Mouse (Mus musculus) cerebellum, adult 2 months (tissue): ENCODE results near the gene Hivep2. TPM values are rescaled to one million over a fixed set of nuclear protein-coding genes. Genes with fewer than 3 reads are reported as not detected.

Source experiments
- DNase-seq, 2 experiments: peaks; one replicate each; pipeline ENCODE4 v3.0.0; 2021
- H3K27ac ChIP-seq: fragments of 200-500 bp; 2 replicates; pipeline ENCODE4 v1.5.1; 2012; ENCODE audit warnings: low read length, control low read depth, inconsistent platforms; ENCODE audit not compliant: insufficient read depth
- H3K27me3 ChIP-seq: fragments of 200-500 bp; 2 replicates; pipeline ENCODE4 v1.6.1; 2012; ENCODE audit warnings: inconsistent platforms, mild to moderate bottlenecking, low read length, moderate library complexity; ENCODE audit not compliant: control insufficient read depth, insufficient read depth
- H3K4me1 ChIP-seq: fragments of 200-500 bp; 2 replicates; pipeline ENCODE4 v1.6.1; 2011; ENCODE audit warnings: low read length; ENCODE audit not compliant: control insufficient read depth, insufficient read depth
- H3K4me3 ChIP-seq: fragments of 200-500 bp; replicated peaks from 2 replicates; pipeline ENCODE3; 2011; ENCODE audit warnings: mild to moderate bottlenecking, low read depth, low read length, control low read depth; ENCODE audit not compliant: insufficient read depth
- CTCF ChIP-seq: fragments of 200-500 bp; IDR thresholded peaks from 2 replicates; pipeline ENCODE4 v1.5.1; 2011; ENCODE audit warnings: low read depth, mild to moderate bottlenecking, control low read depth, low read length, moderate library complexity, borderline replicate concordance; ENCODE audit not compliant: insufficient read depth
- POLR2A ChIP-seq: fragments of 200-500 bp; IDR thresholded peaks from 2 replicates; pipeline ENCODE4 v1.6.1; 2011; ENCODE audit warnings: low read length, control low read depth, borderline replicate concordance; ENCODE audit not compliant: insufficient read depth
- WGBS: fragments of 180-500 bp; shearing (Covaris S2); methylation state at CpG from one replicate; pipeline ENCODE4 v1.1.7; 2018; 5-methylcytosine and 5-hydroxymethylcytosine counted together
- polyA plus RNA-seq: library from polyadenylated mRNA; depleted of rRNA; stranded (reverse); fragments of >200 nt; gene quantifications from 2 replicates; pipeline ENCODE4 v1.2.3, GENCODE M21; 2012

Gene Hivep2
- polyA plus RNA-seq, 1 experiment, result 55.2 TPM

DNA sequence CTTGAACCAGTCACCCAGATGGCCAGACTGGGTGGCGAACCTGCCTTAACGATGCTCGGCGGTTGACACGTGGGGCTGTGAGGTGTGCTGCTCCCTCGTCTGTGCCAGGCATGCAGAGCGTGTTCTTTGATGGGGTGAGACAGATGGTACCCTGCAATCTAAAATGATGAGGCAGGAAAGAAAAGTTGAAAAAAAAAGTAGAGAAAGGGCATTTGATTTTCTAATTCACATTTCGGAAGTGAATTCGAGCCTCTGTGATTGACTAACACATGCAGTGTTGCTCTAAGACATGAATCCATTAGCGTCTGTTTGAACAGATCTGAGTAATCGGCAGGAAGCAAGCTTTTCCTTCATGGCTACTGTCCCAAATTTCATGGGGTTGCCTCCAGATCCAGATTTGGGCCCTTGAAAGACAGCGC is 119.4 kb downstream of the Hivep2 start:
- Histone ChIP-seq H3K27ac (no peak overlapping the region), H3K4me1 (peaks cover 28% of the 10 kb centered on the region), H3K4me3 (no peak overlapping the region), H3K27me3 (no peaks in the 10 kb centered on the region)
- DNase-seq, result peak; percentile 47 to 61
- 11% methylated on average over 12 of the region's 12 CpGs for WGBS
- no peak for TF ChIP-seq POLR2A
- TF ChIP-seq CTCF, result no peak

DNA sequence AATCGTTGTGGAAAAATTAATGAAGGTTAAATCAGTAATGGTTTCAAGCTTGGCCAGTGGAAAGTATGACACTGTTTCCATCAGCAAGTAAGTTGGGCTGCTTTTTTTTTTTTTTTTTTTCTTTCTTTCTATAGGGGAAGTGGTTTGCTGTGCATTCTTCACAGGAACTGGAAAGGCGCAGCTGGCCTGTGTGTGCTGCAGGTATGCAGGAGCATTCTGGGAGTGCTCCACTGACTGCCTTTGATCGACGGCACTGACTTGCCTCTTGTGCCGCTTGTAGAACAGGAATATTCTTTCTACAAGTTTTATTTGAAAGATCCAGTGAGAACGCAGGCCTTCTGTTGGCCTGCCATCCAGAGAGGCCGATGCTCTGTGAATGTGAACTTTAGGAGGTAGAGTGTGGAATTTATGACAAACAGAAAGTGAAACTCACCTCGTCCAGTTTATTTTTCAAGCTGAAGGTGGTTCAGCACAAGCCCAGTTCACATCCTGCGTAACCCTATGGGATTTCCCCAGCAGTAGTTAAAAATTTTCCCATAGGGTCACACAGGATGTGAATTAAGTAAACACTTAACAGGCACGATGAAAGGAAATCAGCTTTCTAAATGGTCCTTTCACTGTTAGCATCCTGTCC is 120.1 kb downstream of the Hivep2 start:
- TF ChIP-seq CTCF (no peak), POLR2A (no peak)
- no peak overlapping the region for H3K27ac ChIP-seq
- peaks cover 25% of the 10 kb centered on the region for H3K4me1 ChIP-seq
- WGBS, result 71% methylated on average over 10 of the region's 10 CpGs
- no peak for DNase-seq
- H3K27me3 ChIP-seq, result no peaks in the 10 kb centered on the region
- H3K4me3 ChIP-seq, result no peak overlapping the region

DNA sequence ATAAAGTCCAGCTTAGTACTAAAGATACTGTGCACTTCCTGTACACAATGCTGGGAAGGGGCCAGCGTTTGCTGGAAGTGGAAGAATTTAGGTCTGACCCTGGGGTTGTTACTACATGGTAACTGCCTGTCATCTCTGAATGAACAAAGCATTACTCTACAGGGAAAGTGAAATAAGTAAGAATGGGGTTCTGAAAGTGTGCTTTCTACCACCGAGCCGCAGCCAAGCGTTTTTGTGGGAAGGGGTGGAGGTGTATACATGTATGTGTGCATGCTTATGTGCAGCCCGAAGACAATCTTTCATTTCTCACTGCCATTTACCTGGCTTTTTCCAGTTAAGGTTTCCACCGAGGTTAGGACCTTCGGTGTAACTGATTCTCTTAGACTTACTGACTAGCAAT is 121.4 kb downstream of the Hivep2 start:
- Histone ChIP-seq H3K27ac (no peak overlapping the region), H3K27me3 (no peaks in the 10 kb centered on the region), H3K4me1 (peaks cover 23% of the 10 kb centered on the region), H3K4me3 (no peak overlapping the region)
- no peak for DNase-seq
- WGBS, result 81% methylated on average over 7 of the region's 7 CpGs
- TF ChIP-seq CTCF (no peak), POLR2A (no peak)

DNA sequence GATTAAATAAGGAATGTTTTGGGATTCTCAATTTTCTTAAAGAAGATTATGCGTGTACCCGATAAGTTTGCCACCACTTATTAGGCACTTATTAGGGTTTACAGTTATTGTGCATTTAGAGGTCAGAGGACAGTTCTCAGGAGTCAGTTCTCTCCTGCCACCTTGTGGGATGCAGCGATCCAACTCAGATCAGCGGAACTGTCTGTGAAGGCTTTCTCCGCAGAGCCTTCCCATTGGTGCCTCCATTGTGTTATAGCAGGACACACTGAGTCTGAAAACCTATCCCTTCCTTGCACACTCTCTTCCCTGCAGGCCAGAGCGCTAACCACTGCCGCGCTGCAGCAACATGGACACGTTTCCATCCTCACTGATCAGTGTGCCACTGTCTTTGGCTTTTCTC is 123.6 kb downstream of the Hivep2 start:
- Histone ChIP-seq H3K4me3 (no peak overlapping the region), H3K4me1 (peaks cover 15% of the 10 kb centered on the region), H3K27ac (no peak overlapping the region), H3K27me3 (no peaks in the 10 kb centered on the region)
- TF ChIP-seq POLR2A (no peak), CTCF (peak; percentile 63)
- WGBS, result 72% methylated on average over 9 of the region's 9 CpGs
- DNase-seq, result peak; percentile 42 to 47

DNA sequence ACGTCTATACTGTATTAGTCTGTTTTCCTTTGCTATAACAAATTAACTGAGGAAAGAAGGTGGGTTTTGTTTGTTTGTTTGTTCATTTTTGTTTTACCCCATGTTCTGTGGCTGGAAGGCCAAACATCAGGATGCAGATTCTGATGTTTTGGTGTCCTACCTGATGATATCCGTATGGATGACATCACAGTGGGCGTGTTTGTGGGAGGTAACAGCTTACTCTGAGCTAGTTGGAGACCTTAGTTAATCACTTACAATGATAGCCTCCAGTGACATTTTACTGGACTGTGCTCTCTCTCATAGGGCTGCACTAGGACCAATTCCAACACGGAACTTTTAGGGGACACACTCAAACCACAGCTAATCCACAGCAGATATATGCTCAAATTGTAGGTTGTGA is 128.2 kb downstream of the Hivep2 start:
- H3K4me3 ChIP-seq, result no peak overlapping the region
- 92% methylated on average over 4 of the region's 4 CpGs for WGBS
- no peak for TF ChIP-seq POLR2A
- TF ChIP-seq CTCF, result no peak
- no peak overlapping the region for H3K27ac ChIP-seq
- no peaks in the 10 kb centered on the region for H3K27me3 ChIP-seq
- DNase-seq, result no peak
- H3K4me1 ChIP-seq, result peaks cover 16% of the 10 kb centered on the region; the same call in 1 of the 2 replicates

DNA sequence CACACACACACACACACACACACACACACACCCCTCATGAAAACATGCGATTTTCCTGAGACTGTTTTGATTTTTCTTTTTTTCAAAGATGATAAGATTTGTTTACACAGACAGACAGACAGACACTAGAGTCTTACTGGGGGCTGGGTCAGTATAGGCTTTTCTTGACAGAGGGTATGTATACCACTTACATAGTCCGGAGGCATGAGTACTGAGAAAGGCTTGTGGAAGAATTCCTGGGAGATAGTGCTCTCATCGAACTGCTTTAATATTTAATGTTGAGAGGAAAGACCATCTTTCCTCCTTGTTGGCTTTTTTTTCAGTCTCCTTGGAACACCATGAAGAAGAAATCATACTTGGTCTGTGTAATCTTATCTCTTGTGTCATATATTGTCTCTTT is 130.2 kb downstream of the Hivep2 start:
- Histone ChIP-seq H3K4me3 (no peak overlapping the region), H3K27me3 (no peaks in the 10 kb centered on the region), H3K27ac (no peak overlapping the region), H3K4me1 (peaks cover 24% of the 10 kb centered on the region)
- TF ChIP-seq CTCF (no peak), POLR2A (no peak)
- DNase-seq, result no peak
- 86% methylated on average over 3 of the region's 3 CpGs for WGBS

DNA sequence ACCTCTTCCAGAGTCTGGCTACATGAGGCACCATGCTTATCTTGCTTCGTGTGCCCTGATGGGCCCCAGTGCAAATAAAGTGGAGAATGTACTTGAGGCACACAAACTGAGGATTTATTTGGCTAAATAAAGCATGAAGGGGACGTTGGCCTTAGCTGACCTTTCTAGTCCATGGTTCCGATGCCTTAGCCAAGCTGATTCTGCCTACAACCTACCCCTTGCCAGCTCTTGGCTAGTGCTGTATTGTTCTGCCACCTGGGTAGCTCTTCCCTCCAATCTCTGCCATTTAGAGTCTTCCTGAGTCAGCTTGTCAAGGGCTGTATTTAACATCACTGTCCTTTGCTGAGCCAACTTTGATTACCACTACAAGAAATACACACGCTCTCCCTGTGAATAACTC is 133.3 kb downstream of the Hivep2 start:
- H3K4me1 ChIP-seq, result peaks cover 21% of the 10 kb centered on the region
- TF ChIP-seq CTCF (no peak), POLR2A (no peak)
- peak overlapping the region; percentile 32; the same call in 1 of the 2 replicates for H3K27ac ChIP-seq
- no peak overlapping the region for H3K4me3 ChIP-seq
- no peaks in the 10 kb centered on the region for H3K27me3 ChIP-seq
- 9% methylated on average over 4 of the region's 4 CpGs for WGBS
- DNase-seq, result peak; percentile 67 to 92

DNA sequence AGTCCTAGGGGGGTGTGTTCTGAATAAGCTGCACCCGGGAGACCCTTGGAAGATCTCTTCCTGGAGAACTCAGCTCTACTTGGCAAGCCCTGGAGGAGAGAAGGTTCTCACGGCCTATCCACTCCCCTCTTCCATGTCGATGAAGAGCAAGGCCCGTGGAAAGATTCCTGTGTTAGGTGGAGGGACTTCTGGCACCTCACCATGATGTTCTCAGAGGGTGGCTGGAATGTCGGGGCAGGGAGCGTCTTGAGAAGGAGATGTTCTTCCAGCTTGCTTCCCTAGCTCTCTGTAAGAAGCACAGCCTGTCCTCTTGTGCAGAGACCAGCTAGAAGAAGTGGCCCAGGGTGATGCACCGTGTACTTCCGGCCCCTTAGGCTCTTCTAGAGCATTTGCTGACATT is 134.2 kb downstream of the Hivep2 start:
- WGBS, result 32% methylated on average over 8 of the region's 8 CpGs
- TF ChIP-seq POLR2A (no peak), CTCF (no peak)
- Histone ChIP-seq H3K4me1 (peaks cover 21% of the 10 kb centered on the region), H3K27ac (peak overlapping the region; percentile 81; the same call in 1 of the 2 replicates), H3K27me3 (no peaks in the 10 kb centered on the region), H3K4me3 (no peak overlapping the region)
- DNase-seq, result no peak

DNA sequence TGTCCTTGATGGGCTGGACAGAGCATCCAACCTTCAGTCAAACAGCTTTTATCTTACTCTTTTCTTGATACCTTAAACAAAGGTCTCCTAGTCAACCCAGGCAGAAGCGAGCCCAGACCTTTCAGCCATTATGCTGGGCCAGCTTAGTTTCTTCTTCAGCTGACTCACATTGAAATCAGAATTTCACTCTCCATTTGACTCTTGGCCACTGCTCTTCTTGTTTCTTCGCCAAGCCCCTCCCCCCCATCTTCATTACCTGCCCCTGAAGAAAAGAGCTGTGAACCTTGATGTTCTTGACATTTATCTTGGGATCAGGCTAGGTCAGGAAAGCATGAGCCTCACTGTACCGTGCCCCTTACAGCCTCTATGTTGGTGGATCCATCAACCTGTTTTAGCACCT is 135.0 kb downstream of the Hivep2 start:
- Histone ChIP-seq H3K4me1 (peaks cover 17% of the 10 kb centered on the region), H3K4me3 (no peak overlapping the region), H3K27me3 (no peaks in the 10 kb centered on the region), H3K27ac (no peak overlapping the region)
- TF ChIP-seq CTCF, result no peak
- TF ChIP-seq POLR2A, result no peak
- DNase-seq, result no peak
- 47% methylated on average over 3 of the region's 3 CpGs for WGBS
